Mouse (Mus musculus) natural killer cell, adult 2 months (primary cell): ENCODE measurements at regions not wholly inside any gene's neighbourhood (a gene's known extent, or its start where the extent isn't known, plus 50 kb on each side); places are given as distances from the start of the nearest gene placed in this dataset.

Experiments used
- DNase-seq, 2 experiments: peaks; one replicate each; pipeline ENCODE4 v3.0.0; 2022; ENCODE audit warnings: low spot score in 2 of 2

DNA sequence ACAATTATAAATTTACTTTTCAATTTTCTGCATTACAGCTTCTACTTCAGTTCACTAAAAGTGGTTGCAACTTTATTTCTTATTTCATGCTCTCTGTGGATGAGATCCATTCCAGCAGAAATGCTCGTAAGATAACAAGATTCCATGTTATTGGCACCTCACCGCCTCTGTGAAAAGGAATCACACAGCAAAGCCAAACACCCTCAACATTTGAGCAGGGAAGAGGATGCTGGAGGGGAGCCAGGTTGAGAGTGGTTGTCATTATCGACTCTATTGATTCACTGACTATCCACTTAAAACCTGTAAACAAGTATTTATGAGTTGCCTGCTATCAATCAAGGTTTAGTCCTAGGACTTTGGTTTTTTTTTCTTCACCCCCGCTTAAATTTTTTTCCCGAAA lies 261.1 kb upstream of the Ccdc54 start:
- DNase-seq = no peak

DNA sequence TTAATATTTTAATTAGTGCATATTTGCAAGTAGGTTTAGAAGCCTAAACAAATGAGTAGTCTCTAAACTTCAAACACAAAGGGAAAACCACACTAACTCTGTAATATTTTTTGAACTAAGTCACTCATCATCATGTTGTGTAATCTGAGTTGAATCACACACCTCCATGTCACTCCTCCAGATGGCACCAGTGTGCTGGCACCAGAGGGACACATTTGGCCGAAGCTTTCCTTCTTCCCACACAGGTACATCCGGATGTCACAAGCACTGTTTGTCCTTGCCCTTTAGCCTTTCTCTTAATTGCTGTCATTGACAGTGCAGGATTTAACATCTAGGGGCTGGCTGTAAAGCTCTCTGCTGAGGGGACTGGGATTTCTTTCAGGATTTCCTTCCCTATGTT lies 256.7 kb upstream of the Ccdc54 start:
- DNase-seq = no peak

- DNase-seq = no peak
Measured at GRCm38 (mm10) chr16:50846505-50846904, 255.6 kb upstream of the Ccdc54 start.

DNA sequence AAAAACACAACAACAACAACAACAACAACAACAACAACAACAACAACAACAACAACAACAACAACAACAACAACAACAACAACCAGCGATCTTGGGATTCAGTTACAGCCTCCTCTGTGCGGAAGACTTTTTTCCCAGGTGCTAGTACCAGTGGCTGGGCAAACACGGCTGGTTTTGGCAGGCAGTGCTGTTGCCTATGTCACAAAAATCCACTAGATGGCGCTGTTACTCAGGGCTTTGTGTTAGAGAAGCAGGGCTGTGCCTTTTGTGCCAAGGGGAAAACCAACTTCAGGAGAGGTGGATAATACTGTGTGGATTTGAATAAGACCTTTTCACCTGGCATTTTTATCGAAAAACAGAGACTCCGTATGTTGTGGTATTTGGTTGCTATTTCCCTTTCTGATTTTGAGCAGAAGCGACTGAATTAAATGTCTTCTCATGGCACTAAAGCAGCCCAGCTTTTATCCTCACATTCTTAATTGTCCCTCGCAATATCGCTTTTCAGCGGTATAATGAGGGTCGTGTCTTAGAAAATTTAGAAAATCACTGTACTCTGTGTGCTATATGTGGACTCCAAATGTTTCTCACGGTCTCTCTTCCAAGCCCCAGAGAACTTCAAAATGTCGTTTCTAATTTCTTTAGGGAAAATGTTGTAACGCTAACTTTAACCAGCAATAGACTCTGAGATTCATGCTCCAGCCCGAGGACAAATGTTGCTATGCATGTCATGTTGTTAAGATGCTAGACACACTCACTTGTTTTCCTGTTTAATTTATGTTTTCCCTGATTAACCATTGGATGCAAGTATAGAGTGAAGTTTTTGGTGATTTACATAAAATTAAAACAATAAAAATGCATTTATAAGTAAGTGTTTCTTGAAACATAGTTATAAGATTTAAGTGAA lies 251.0 kb upstream of the Ccdc54 start:
- no peak for DNase-seq

DNA sequence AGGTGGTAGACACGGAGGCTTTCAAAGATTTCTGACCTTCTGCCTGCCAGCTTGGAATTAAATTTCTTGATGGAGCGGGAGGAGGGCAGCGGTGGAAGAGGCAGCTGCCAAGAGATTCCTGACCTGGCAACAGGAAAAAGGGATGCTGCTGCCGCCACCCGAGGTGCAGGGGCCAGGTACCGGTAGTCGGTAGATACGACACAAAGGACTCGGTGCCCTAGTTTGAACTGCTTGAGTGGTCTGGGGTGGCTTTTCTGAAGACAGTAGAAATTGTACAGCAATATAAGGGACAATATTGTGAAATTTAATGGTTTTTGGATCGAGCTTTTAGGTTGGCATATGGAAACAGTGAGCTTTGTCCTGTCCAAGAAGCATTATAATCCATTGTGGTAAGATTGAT lies 250.3 kb upstream of the Ccdc54 start:
- DNase-seq = no peak

GRCm38 (mm10) chr16:50839665-50840064 lies 248.7 kb upstream of the Ccdc54 start:
- no peak for DNase-seq

DNA sequence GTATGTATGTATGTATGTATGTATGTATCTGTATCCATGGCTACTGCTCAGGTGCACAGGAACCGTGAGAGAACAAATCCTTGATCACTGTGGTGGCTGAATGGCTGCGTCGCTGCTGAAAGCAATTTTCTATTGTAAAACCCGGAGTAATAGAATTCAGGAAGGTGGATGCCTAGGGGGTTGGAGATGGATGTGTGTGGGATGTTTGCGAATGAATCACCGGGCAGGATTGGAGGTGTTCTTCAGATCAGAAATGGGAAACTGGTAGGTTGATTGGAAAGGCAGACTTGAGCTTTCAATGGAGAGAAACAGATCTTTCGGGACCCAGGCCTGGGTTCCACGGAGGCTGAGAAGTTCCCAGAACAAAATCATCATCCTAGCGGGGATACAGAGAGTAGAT lies 246.5 kb upstream of the Ccdc54 start:
- DNase-seq = no peak

- no peak for DNase-seq
Measured at GRCm38 (mm10) chr16:50836457-50836856, 245.5 kb upstream of the Ccdc54 start.

DNA sequence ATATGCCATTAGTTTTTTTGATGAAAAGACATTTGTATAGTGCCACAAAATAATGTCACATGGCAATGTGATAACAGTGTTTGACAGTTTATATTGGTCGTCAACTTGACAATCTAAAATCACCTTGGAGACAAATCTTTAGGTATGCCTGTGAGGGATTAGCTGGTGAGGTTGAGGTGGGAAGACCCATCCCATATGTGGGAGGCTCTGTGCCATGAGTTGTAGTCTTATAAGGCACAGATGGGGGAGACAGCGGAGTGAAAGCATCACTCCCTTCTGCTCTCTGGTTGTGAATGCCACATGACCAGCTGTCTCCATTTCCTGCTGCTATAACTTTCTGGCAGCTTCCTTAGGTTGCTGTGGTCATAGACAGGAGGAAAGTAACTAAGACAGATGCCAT lies 242.4 kb upstream of the Ccdc54 start:
- DNase-seq = no peak

- DNase-seq = no peak
Measured at GRCm38 (mm10) chr16:50822352-50822751, 231.4 kb upstream of the Ccdc54 start.

DNA sequence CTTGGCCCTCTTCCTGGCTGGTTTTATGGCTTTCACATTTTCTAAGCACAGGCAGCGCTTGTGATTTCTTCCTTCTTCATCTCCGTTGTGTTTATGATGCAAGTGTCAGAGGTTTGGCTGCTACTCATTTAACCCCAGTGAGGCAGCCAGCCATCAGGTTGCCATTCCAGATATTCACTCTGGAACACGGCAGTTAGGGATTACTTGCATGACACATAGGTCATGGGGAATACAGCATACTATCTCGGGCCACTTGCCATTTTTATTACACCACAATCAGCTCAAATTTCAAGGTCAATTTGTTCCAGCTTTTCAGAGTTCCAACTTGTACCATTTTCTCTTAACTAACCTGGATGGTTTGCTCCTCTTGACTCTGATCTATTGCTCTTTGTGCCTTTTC lies 223.7 kb upstream of the Ccdc54 start:
- DNase-seq = no peak

DNA sequence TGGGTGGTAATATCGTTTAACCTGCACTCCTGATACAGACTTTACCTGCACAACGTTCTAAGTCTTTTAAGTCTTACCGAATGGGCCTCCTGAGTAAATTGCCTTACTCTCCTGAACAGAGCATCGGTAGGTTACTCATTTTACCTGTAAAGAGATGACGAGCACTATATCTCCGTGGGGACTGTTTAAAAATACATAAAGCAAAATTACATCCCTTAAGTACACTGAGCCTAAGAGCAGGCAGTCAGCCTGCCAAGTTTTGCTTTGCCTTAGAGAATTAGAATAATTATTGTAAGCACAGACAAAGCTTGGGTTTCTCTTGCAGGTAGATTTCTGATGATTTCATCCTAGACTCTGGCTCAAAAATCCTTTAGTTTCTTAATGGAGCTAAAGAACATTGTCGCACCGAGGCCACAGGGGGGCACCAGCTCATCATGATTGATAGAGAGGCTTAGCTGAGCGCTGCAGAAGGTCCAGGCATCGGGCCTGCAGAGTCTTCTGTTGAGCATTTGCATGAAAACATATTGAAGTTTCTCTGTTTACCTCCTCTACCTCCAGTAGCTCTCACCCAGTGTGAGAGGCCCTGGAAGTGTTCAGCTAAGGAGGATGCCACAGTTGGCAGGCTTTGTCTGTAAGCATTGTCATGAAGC lies 208.3 kb upstream of the Ccdc54 start:
- DNase-seq = no peak

- DNase-seq = no peak
Measured at GRCm38 (mm10) chr16:50798095-50798494, 207.1 kb upstream of the Ccdc54 start.

GRCm38 (mm10) chr16:50792960-50793359 lies 202.0 kb upstream of the Ccdc54 start:
- DNase-seq = no peak

GRCm38 (mm10) chr16:50792506-50792905 lies 201.6 kb upstream of the Ccdc54 start:
- no peak for DNase-seq

DNA sequence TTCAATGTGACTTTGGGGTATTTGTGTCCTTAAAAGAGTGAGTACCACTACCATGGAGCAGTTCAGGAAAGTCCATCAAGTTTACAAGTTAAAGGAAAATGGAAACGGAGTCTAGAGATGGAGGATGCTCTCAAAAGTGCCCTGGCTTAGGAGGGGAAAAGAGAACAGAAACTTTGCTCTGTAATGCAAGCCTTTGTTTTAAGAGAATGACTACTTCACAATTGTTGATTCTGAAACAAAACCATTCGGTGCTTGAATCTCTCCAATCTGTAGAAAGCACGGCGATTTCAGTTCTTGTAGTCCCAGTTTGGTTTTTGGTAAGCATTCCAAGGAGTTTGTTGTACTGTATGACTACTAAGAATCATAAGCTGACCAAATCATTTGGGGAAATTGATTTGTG lies 197.7 kb upstream of the Ccdc54 start:
- no peak for DNase-seq

GRCm38 (mm10) chr16:50786199-50786598 lies 195.2 kb upstream of the Ccdc54 start:
- DNase-seq = no peak

- no peak for DNase-seq
Measured at GRCm38 (mm10) chr16:50785384-50785783, 194.4 kb upstream of the Ccdc54 start.

DNA sequence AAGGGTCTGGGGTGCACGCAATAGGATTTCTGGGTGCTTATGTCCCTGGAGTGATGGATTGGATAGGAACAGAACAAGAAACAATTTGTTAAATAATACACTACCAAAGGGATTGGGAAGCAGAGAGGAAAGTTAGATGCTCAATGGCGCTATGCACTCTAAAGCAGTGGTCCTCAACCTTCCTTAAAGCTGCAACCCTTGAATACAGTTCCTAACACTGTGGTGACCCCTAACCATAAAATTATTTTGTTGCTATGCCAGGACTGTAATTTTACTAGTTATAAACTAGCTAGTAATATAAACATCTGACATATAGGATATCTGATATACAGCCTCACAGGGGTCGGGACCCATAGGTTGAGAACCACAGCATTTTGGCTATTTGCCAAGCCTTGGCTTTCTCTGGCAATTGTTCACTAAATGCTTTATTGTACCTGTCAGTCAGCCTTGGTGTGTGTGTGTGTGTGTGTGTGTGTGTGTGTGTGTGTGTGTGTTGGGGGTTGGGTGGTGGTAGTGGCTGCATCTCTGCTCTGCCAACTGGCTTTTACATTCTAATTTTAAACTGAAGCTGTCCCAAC lies 193.8 kb upstream of the Ccdc54 start:
- DNase-seq = no peak

DNA sequence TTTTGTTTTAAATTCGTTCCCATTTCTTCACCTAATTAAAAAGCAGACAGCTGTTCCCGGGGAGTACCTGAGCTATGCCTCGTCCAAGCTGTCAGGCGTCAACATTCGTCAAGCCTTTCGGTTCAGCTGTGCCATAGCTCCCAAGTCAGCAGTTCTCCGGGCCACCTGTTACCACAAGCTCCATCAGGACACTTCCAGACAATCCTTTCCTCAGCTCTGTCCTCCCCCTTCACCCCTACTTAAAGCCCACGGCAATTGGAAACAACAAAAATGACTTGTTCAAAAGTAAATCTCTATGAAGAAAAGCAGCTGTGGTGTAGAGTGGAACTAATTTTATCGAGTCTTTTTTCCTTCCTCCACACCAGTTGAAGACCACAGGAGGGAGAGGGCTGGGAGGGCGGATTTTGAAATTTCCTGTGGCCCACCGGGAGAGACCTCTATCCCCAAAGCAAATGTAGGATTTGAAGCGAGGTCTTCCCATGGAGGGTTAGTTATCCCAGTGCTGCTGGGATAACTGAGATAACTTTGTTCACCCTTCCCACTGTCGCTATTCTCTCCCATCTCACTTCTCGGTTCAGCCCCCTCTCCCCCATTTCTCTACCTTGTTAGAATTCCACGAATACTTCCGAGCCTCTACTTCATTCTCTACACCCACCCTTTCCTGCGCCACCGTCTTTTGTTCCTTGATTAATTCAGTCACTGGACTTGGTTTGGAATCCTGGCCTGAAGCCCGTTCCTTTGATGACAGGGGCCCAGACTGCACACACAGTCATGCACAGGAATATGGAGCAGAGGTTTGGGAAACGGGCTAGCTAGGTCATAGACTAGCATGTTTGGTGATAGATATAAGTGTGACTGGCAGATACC lies 193.1 kb upstream of the Ccdc54 start:
- no peak for DNase-seq

DNA sequence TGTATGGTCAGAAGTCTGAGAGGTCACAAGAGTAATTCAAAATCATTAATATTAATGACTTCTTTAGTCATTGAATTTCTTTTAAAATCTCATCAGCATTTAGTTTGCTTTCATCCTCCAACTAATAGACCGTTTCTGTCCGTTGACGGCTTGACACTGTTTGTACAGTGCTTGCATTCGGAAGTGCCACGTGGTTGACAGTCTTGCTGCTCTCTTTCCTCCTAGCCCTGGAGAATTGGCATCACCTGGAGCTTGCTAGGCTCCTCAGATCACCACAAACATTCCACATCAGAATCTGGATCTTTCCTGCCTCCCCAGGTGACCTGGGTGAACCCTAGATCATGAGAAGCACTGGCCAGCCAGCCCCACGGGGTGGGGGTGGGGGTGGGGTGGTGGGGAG lies 192.3 kb upstream of the Ccdc54 start:
- DNase-seq = no peak
